Mouse (Mus musculus) bone marrow macrophage, adult 2 months (primary cell): ENCODE results near the gene Strn4.

ENCODE experiments used
- CTCF ChIP-seq: IDR thresholded peaks from 2 replicates; pipeline ENCODE4 v1.5.1; 2012; ENCODE audit warnings: low read depth, mild to moderate bottlenecking, low read length, moderate library complexity
- POLR2A ChIP-seq: IDR thresholded peaks from 2 replicates; pipeline ENCODE4 v1.6.1; 2012; ENCODE audit warnings: mild to moderate bottlenecking, low read depth, low read length, borderline replicate concordance

- TF ChIP-seq CTCF: no peak
- no peak for TF ChIP-seq POLR2A
These were observed 69.6 kb downstream of the Strn4 start for GRCm38 (mm10) chr7:16885271-16885776.
